Mouse (Mus musculus) stomach, embryonic 15.5 days (tissue): ENCODE measurements at regions not wholly inside any gene's neighbourhood (a gene's known extent, or its start where the extent isn't known, plus 50 kb on each side); places are given as distances from the start of the nearest gene placed in this dataset.

Source experiments
- ATAC-seq: fragments of 200-750 bp; cut with Nextera tagmentation; 2 replicates; pipeline ENCODE4 v1.8.0; 2017; ENCODE audit warnings: low read depth, moderate number of reproducible peaks, moderate TSS enrichment; ENCODE audit not compliant: insufficient read depth, low FRiP score
- H3K27ac ChIP-seq: fragments of 300-500 bp; sonication (generic); 2 replicates; pipeline ENCODE4 v1.5.1; 2015; ENCODE audit warnings: mild to moderate bottlenecking, inconsistent platforms
- H3K27me3 ChIP-seq: fragments of 300-500 bp; sonication (generic); replicated peaks from 2 replicates; pipeline ENCODE4 v1.6.1; 2015; ENCODE audit warnings: inconsistent platforms
- H3K36me3 ChIP-seq: fragments of 300-500 bp; sonication (generic); 2 replicates; pipeline ENCODE4 v1.6.1; 2015; ENCODE audit warnings: inconsistent platforms
- H3K4me1 ChIP-seq: fragments of 300-500 bp; sonication (generic); 2 replicates; pipeline ENCODE4 v1.6.1; 2015; ENCODE audit warnings: inconsistent platforms
- H3K4me2 ChIP-seq: fragments of 300-500 bp; sonication (generic); 2 replicates; pipeline ENCODE4 v1.6.1; 2015; ENCODE audit warnings: mild to moderate bottlenecking, inconsistent platforms
- H3K4me3 ChIP-seq: fragments of 300-500 bp; sonication (generic); replicated peaks from 2 replicates; pipeline ENCODE4 v1.5.1; 2015; ENCODE audit warnings: inconsistent platforms
- H3K9ac ChIP-seq: fragments of 300-500 bp; sonication (generic); 2 replicates; pipeline ENCODE4 v1.6.1; 2015; ENCODE audit warnings: inconsistent platforms
- H3K9me3 ChIP-seq: fragments of 300-500 bp; sonication (generic); 2 replicates; pipeline ENCODE4 v1.6.1; 2016; ENCODE audit warnings: inconsistent platforms
- WGBS: fragments of 180-500 bp; shearing (Covaris S2); methylation state at CpG from one replicate; pipeline ENCODE4 v1.1.7; 2015; 5-methylcytosine and 5-hydroxymethylcytosine counted together

DNA sequence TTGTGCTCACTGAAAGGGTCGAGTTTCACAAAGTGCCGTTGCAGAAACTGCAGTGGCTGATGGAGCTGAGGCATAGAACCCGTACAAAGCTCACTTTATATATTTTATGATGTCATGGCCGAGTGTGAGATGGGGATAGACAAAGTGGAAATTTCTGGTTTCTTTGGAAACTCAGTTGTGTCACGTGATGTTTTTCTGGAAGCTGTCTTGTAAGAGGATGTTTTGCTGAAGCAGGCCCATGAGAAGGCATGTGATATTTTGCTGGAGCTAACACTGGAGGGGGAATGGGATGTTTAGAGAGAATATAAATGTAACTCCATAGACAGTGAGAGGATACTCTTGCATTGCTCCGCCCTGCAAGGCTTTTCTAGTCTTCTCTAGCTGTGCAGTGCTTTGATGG, 311.7 kb downstream of the Tmem132b start:
- Histone ChIP-seq H3K27ac (no peak overlapping the region), H3K4me2 (no peak overlapping the region), H3K9me3 (no peaks in the 10 kb centered on the region), H3K9ac (no peak overlapping the region), H3K4me3 (no peak overlapping the region), H3K27me3 (no peaks in the 10 kb centered on the region), H3K4me1 (no peaks in the 10 kb centered on the region), H3K36me3 (no peaks in the 10 kb centered on the region)
- ATAC-seq: no peak
- 73% methylated on average over 6 of the region's 6 CpGs for WGBS

DNA sequence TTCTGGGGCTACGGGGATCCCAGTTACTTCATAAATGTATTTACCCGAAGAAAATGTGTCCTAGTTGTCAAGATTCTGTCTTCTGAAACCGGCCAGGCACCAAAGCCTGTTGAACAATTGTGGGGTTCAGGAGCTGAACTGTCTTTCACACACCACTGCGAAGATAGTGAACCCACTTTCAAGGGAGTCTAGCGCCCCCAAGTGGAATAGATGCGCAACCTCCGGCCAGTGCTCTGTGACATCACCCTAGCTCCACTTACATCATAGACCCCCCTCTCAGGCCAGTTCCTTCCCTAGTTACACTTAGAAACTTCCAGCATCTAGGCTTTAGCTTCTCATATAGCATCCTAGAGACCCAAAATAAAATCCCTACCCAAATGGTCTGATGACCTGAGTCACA, 318.1 kb downstream of the Tmem132b start:
- 85% methylated on average over 7 of the region's 7 CpGs for WGBS
- H3K9ac ChIP-seq: no peak overlapping the region

DNA sequence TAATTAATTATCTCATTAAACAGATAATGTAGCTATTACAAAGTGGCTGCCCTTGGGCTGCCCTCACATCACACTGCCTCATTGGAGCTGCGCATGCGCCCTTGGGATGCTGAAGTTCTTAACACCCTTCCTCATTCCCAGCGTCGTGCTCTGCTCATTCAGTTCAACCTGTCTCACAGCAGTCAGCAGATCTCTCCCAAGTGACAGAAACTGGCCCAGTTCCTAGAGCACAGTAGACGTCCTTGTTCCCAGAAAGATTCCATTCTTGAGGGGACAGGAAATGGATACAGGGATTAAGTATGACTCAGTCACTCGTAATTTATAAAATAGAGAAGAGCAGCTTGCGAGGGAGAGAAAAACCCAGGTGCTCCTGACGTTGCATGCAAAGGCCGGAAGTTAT, 344.7 kb downstream of the Tmem132b start:
- no peaks in the 10 kb centered on the region for H3K9me3 ChIP-seq
- no peaks in the 10 kb centered on the region for H3K4me1 ChIP-seq
- H3K27ac ChIP-seq: no peak overlapping the region
- H3K4me2 ChIP-seq: no peak overlapping the region
- no peak overlapping the region for H3K9ac ChIP-seq
- WGBS: 70% methylated on average over 9 of the region's 9 CpGs
- H3K4me3 ChIP-seq: no peak overlapping the region
- no peak for ATAC-seq
- H3K36me3 ChIP-seq: no peaks in the 10 kb centered on the region
- no peaks in the 10 kb centered on the region for H3K27me3 ChIP-seq

More for the DNA sequence above, 318.1 kb downstream of the Tmem132b start:
- Histone ChIP-seq H3K4me3 (no peak overlapping the region), H3K4me2 (no peak overlapping the region), H3K27me3 (no peaks in the 10 kb centered on the region), H3K9me3 (no peaks in the 10 kb centered on the region), H3K36me3 (no peaks in the 10 kb centered on the region), H3K4me1 (no peaks in the 10 kb centered on the region), H3K27ac (no peak overlapping the region)
- no peak for ATAC-seq

DNA sequence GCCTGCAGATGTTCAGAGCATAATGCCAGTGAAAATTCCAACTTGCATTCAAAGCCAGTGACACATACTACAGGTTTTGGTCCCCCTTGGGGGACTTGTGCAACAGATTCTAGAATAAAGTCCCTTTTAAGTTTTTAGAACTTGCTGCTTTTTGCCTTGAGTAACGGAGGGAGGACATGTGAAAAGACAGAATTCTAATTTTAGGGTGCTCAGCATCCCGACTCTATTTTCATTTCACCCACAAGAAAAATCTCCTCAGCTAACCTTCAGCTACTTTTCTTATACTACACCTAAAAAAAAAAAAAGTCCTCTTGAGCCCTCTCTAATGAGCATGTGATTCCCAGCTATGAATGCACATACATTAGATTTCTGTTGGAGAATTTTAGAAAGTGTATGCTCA, 357.3 kb downstream of the Tmem132b start:
- H3K4me3 ChIP-seq: no peak overlapping the region
- no peak overlapping the region for H3K27ac ChIP-seq
- no peaks in the 10 kb centered on the region for H3K36me3 ChIP-seq
- no peaks in the 10 kb centered on the region for H3K4me1 ChIP-seq
- no peaks in the 10 kb centered on the region for H3K27me3 ChIP-seq
- H3K4me2 ChIP-seq: no peak overlapping the region
- ATAC-seq: no peak
- 83% methylated on average over 2 of the region's 2 CpGs for WGBS
- H3K9ac ChIP-seq: no peak overlapping the region
- H3K9me3 ChIP-seq: no peaks in the 10 kb centered on the region

DNA sequence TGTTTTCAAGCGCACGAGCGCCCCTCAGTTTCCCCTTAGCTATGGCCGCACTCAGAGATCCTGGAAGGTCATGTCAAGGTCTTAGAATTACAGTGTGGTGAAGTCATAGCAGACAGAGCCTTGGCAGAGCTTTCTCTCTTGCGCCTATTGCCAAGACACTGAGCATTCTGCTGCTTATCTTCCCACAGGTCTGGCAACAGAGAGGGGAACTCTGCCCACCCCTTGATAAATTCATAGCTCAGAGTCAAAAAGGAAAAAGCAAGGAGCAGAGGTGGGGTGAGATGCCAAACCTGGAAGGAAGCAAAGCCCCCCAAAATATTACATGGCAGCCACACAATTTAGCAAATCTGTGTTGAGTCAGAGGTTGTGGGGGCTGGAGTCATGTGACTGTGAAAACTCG, 362.3 kb downstream of the Tmem132b start:
- no peak overlapping the region for H3K4me2 ChIP-seq
- no peaks in the 10 kb centered on the region for H3K36me3 ChIP-seq
- ATAC-seq: no peak
- H3K4me3 ChIP-seq: no peak overlapping the region
- H3K4me1 ChIP-seq: no peaks in the 10 kb centered on the region
- 88% methylated on average over 6 of the region's 6 CpGs for WGBS
- no peaks in the 10 kb centered on the region for H3K9me3 ChIP-seq
- H3K27me3 ChIP-seq: no peaks in the 10 kb centered on the region
- H3K9ac ChIP-seq: no peak overlapping the region
- no peak overlapping the region for H3K27ac ChIP-seq

DNA sequence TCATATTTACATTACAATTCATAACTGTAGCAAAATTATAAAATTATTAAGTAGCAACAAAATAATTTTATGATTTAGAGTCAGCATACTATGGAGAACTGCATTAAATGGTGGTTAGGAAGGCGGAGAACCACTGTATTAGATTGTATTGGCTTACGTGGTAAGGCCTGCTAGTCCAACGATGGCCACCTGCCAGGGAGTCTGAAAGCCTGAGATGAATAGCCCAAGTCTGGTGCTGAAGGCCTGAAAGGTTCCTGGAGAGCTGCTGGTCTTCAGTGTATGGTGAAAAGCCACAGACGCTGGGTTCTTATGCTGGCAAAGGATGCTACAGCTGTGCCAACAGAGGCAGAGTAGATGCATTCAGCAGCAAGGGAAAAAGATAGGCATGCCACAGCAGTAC, 370.5 kb downstream of the Tmem132b start:
- Histone ChIP-seq H3K4me2 (no peak overlapping the region), H3K4me1 (no peaks in the 10 kb centered on the region), H3K36me3 (no peaks in the 10 kb centered on the region), H3K4me3 (no peak overlapping the region), H3K9me3 (no peaks in the 10 kb centered on the region), H3K9ac (no peak overlapping the region), H3K27me3 (no peaks in the 10 kb centered on the region), H3K27ac (no peak overlapping the region)
- no peak for ATAC-seq
- WGBS: 78% methylated on average over 4 of the region's 4 CpGs

DNA sequence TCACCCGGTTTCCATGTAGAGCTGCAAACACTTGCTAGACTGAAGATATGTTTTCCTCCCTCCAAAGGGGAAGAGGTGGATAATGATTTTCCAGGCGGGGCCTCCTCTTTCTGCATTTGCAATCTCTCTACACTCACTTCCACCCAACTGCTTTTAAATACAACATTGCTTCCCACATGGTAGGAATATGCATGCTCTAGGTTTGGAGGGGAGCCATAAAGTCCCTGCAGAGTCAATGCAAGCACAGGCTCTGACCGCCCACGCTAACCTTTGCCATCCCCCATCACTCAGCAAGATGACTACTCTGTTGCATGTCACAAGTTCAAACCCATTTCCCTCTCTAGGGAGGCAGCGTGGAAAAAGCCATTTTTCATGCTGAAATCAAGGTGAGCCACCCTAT, 372.9 kb downstream of the Tmem132b start:
- H3K4me3 ChIP-seq: no peak overlapping the region
- no peak overlapping the region for H3K27ac ChIP-seq
- H3K4me1 ChIP-seq: no peaks in the 10 kb centered on the region
- no peaks in the 10 kb centered on the region for H3K9me3 ChIP-seq
- H3K27me3 ChIP-seq: no peaks in the 10 kb centered on the region
- no peak overlapping the region for H3K9ac ChIP-seq
- no peak overlapping the region for H3K4me2 ChIP-seq
- 69% methylated on average over 5 of the region's 5 CpGs for WGBS
- H3K36me3 ChIP-seq: no peaks in the 10 kb centered on the region
- no peak for ATAC-seq

DNA sequence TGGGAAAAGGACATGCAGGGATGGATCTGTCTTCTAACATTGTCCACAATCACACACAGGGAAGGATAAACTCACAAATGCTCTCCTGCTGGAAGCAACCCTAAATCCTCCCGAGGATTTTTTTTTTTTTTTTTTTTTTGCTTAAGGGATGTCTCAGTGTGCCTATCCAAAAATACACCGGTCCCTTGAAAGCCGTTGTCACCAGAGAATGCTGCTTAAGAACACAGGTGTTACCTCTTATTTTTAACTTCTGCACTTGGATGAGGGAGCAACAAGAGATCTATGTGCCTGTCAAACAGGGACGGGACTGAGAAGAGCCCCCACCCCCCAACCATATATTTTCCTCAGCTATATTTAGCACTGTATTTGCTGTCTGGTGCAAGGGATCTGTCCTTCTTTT, 375.8 kb downstream of the Tmem132b start:
- H3K36me3 ChIP-seq: no peaks in the 10 kb centered on the region
- no peak overlapping the region for H3K4me3 ChIP-seq
- no peaks in the 10 kb centered on the region for H3K27me3 ChIP-seq
- WGBS: 81% methylated on average over 4 of the region's 4 CpGs
- H3K4me2 ChIP-seq: no peak overlapping the region
- H3K4me1 ChIP-seq: no peaks in the 10 kb centered on the region
- no peak for ATAC-seq
- no peak overlapping the region for H3K27ac ChIP-seq
- H3K9ac ChIP-seq: no peak overlapping the region
- no peaks in the 10 kb centered on the region for H3K9me3 ChIP-seq

DNA sequence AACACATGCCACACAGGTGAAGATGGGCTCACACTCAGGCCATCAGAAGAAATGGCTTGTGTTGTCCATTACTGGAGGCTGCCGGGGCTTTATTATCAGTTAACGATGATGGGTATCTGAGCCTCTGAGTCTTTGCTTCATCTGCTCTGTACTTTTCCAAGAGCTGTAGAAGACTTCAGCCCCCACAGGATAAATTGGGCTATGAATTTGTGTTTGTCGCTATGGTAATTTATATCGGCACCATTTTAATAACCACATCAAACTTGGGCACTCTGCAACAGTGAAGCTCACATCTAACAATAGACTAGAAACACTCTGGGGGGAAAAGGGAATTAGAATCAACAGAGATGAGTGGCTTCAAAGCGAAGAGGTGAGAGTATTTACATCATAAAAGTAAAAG, 376.3 kb downstream of the Tmem132b start:
- 91% methylated on average over 5 of the region's 5 CpGs for WGBS
- Histone ChIP-seq H3K27me3 (no peaks in the 10 kb centered on the region), H3K4me2 (no peak overlapping the region), H3K27ac (no peak overlapping the region), H3K36me3 (no peaks in the 10 kb centered on the region), H3K9me3 (no peaks in the 10 kb centered on the region), H3K9ac (no peak overlapping the region), H3K4me3 (no peak overlapping the region), H3K4me1 (no peaks in the 10 kb centered on the region)
- no peak for ATAC-seq

DNA sequence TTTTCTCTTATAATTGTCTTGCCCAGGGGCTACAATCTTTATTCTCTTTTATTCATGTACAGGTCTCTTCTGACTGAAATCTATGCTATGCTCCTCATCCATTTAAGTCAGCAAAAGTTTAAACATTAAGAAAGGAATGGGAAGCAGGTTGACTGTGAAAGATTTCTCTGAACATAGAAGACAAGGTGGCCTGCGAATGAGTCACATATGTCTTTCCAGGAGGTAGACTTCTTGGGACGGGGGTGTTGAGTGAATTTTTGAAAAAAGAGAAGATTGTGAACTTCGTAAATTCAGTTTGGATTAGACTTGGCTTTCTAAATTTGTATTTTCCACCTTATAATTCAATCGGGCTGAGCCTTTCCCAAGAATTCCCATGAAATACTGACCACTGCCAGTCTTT, 384.3 kb downstream of the Tmem132b start:
- no peak for ATAC-seq
- Histone ChIP-seq H3K4me2 (no peak overlapping the region), H3K36me3 (no peaks in the 10 kb centered on the region), H3K27me3 (no peaks in the 10 kb centered on the region), H3K9me3 (no peaks in the 10 kb centered on the region), H3K4me3 (no peak overlapping the region), H3K9ac (no peak overlapping the region), H3K27ac (no peak overlapping the region), H3K4me1 (no peaks in the 10 kb centered on the region)
- WGBS: 86% methylated on average over 4 of the region's 4 CpGs

DNA sequence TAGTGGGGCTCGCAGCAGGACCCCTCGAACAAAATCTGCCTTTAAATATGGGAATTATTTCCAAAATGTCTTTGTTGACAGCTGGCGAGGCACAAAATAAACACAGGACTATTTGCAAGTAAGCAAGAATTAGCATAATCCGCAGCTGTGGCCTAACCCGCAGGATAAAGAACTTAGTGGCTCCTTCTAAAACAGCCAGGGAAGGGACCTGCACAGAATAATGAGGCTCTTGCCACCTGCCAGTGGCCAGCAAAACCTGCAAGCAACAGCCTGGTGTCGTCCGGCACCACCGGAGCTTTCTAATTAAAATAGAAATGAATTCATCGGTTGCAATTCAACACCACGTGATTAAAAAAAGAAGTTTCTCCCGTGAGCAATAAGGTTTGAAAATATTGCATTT, 389.4 kb downstream of the Tmem132b start:
- 31% methylated on average over 11 of the region's 11 CpGs for WGBS
- Histone ChIP-seq H3K9ac (no peak overlapping the region), H3K4me1 (no peaks in the 10 kb centered on the region), H3K9me3 (no peaks in the 10 kb centered on the region), H3K4me3 (no peak overlapping the region), H3K36me3 (no peaks in the 10 kb centered on the region), H3K4me2 (no peak overlapping the region), H3K27me3 (no peaks in the 10 kb centered on the region), H3K27ac (no peak overlapping the region)
- no peak for ATAC-seq

DNA sequence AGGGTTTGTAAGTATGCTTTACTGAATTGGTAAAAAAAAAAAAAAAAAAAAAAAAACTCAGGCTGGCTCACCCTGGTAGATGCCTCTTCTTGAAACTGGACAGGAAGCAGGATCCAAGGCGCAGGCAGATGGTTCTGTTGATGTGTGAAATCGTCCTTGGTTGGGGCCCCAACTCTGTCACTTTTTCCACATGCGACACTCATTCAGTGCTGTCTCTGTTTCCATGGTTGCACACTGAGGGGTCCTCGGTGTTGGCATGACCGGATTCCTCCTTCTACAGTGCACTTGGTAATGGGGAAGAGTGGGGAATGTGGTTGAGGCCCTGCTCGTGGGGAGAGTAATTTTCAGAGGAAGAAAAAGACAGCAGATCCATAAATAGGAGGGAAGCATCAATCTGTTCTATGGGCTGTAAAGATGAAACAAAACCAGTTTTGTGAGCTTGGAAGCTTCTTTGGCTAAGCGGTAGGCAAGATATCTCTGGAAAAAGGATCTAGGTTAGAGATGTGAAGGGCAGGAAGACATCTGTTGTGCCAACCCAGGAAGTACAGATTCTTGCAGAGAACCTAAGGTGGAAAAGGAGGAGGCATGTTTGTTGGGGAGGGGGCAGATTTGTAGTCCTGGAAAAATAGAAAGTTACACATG, 394.4 kb downstream of the Tmem132b start:
- Histone ChIP-seq H3K36me3 (no peaks in the 10 kb centered on the region), H3K4me3 (no peak overlapping the region), H3K27me3 (no peaks in the 10 kb centered on the region), H3K27ac (no peak overlapping the region), H3K9ac (no peak overlapping the region), H3K9me3 (no peaks in the 10 kb centered on the region), H3K4me1 (no peaks in the 10 kb centered on the region), H3K4me2 (no peak overlapping the region)
- 76% methylated on average over 7 of the region's 7 CpGs for WGBS
- ATAC-seq: no peak

DNA sequence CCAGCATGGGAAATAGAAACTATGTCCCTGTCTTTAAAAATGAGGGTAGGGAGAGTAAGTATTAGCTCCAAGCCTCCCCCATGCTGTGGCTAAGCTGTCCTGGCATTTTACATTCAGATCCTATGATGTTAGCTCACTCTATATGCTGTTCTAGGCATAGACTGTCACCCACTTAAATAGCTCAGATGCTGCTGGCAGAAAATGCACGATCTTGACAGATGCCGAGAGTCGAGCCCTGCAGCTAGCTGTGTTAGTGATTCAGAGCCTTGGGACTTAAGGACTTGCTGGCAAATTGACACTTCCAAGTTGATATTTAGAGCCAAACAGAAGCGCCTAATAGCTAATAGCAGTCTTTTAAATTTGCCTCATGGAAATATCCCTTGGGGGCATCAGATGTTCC, 399.9 kb downstream of the Tmem132b start:
- 92% methylated on average over 4 of the region's 4 CpGs for WGBS
- H3K4me1 ChIP-seq: no peaks in the 10 kb centered on the region
- no peaks in the 10 kb centered on the region for H3K36me3 ChIP-seq
- no peak overlapping the region for H3K9ac ChIP-seq
- no peaks in the 10 kb centered on the region for H3K9me3 ChIP-seq
- H3K4me2 ChIP-seq: no peak overlapping the region
- H3K4me3 ChIP-seq: no peak overlapping the region
- H3K27me3 ChIP-seq: no peaks in the 10 kb centered on the region
- no peak overlapping the region for H3K27ac ChIP-seq
- no peak for ATAC-seq
